Mouse (Mus musculus): ENCODE results near the gene Crhr1. TPM values are rescaled to one million over a fixed set of nuclear protein-coding genes. Genes with fewer than 3 reads are reported as not detected.

Crhr1 gene
- polyA plus RNA-seq, 1 experiment = 2.5 TPM

- WGBS = 77% methylated on average over 5 of the region's 5 CpGs
- no peak for DNase-seq (ENCODE audit: low read depth in 1 of 2, low spot score in 2 of 2)
- H3K27me3 ChIP-seq (ENCODE audit: control insufficient read depth, insufficient read depth, low read length) = peaks cover 3% of the 10 kb centered on the region; the same call in 1 of the 2 replicates
- no peaks in the 10 kb centered on the region for H3K36me3 ChIP-seq (ENCODE audit: control insufficient read depth, insufficient read depth, low read length)
- H3K4me1 ChIP-seq (ENCODE audit: control insufficient read depth, insufficient read depth, insufficient read length) = no peaks in the 10 kb centered on the region
- H3K4me3 ChIP-seq (ENCODE audit: extremely low read depth, insufficient read depth, insufficient read length) = no peak overlapping the region
- no peak overlapping the region for H3K27ac ChIP-seq (ENCODE audit: insufficient read depth, low read length)
- TF ChIP-seq POLR2A (IDR thresholded peaks at IDR 0.05; ENCODE audit: low read depth, low read length) = no peak
- no peak for TF ChIP-seq CTCF (IDR thresholded peaks at IDR 0.05; ENCODE audit: extremely low read depth, insufficient read depth, insufficient read length, insufficient replicate concordance)
Measured at GRCm38 (mm10) chr11:104161153-104161552, 28.5 kb downstream of the Crhr1 start.

- no peak overlapping the region for H3K4me3 ChIP-seq (ENCODE audit: extremely low read depth, insufficient read depth, insufficient read length)
- TF ChIP-seq POLR2A (IDR thresholded peaks at IDR 0.05; ENCODE audit: low read depth, low read length) (no peak), CTCF (IDR thresholded peaks at IDR 0.05; ENCODE audit: extremely low read depth, insufficient read depth, insufficient read length, insufficient replicate concordance) (no peak)
- H3K4me1 ChIP-seq (ENCODE audit: control insufficient read depth, insufficient read depth, insufficient read length) = no peaks in the 10 kb centered on the region
- no peaks in the 10 kb centered on the region for H3K27me3 ChIP-seq (ENCODE audit: control insufficient read depth, insufficient read depth, low read length)
- no peaks in the 10 kb centered on the region for H3K36me3 ChIP-seq (ENCODE audit: control insufficient read depth, insufficient read depth, low read length)
- 87% methylated on average over 10 of the region's 10 CpGs for WGBS
- no peak for DNase-seq (ENCODE audit: low read depth in 1 of 2, low spot score in 2 of 2)
- H3K27ac ChIP-seq (ENCODE audit: insufficient read depth, low read length) = no peak overlapping the region
Measured at GRCm38 (mm10) chr11:104164257-104164656, 31.6 kb downstream of the Crhr1 start.

- Histone ChIP-seq H3K27ac (ENCODE audit: insufficient read depth, low read length) (no peak overlapping the region), H3K4me1 (ENCODE audit: control insufficient read depth, insufficient read depth, insufficient read length) (no peaks in the 10 kb centered on the region), H3K4me3 (ENCODE audit: extremely low read depth, insufficient read depth, insufficient read length) (no peak overlapping the region), H3K27me3 (ENCODE audit: control insufficient read depth, insufficient read depth, low read length) (no peaks in the 10 kb centered on the region), H3K36me3 (ENCODE audit: control insufficient read depth, insufficient read depth, low read length) (no peaks in the 10 kb centered on the region)
- WGBS = 43% methylated on average over 12 of the region's 12 CpGs
- DNase-seq (ENCODE audit: low read depth in 1 of 2, low spot score in 2 of 2) = peak in 1 of 2 experiments; percentile 62
- TF ChIP-seq CTCF (IDR thresholded peaks at IDR 0.05; ENCODE audit: extremely low read depth, insufficient read depth, insufficient read length, insufficient replicate concordance) (peak; percentile 90; the same call in 1 of the 2 replicates), POLR2A (IDR thresholded peaks at IDR 0.05; ENCODE audit: low read depth, low read length) (no peak)
Measured at GRCm38 (mm10) chr11:104171281-104171781, 38.7 kb downstream of the Crhr1 start.

GRCm38 (mm10) chr11:104178893-104179292, 46.2 kb downstream of the Crhr1 start:
- Histone ChIP-seq H3K27me3 (ENCODE audit: control insufficient read depth, insufficient read depth, low read length) (no peaks in the 10 kb centered on the region), H3K4me3 (ENCODE audit: extremely low read depth, insufficient read depth, insufficient read length) (no peak overlapping the region), H3K4me1 (ENCODE audit: control insufficient read depth, insufficient read depth, insufficient read length) (no peaks in the 10 kb centered on the region), H3K36me3 (ENCODE audit: control insufficient read depth, insufficient read depth, low read length) (no peaks in the 10 kb centered on the region), H3K27ac (ENCODE audit: insufficient read depth, low read length) (no peak overlapping the region)
- TF ChIP-seq POLR2A (IDR thresholded peaks at IDR 0.05; ENCODE audit: low read depth, low read length) = no peak
- no peak for TF ChIP-seq CTCF (IDR thresholded peaks at IDR 0.05; ENCODE audit: extremely low read depth, insufficient read depth, insufficient read length, insufficient replicate concordance)
- DNase-seq (ENCODE audit: low read depth in 1 of 2, low spot score in 2 of 2) = no peak
- WGBS = 44% methylated on average over 7 of the region's 7 CpGs

- no peak for DNase-seq (ENCODE audit: low read depth in 1 of 2, low spot score in 2 of 2)
- Histone ChIP-seq H3K27me3 (ENCODE audit: control insufficient read depth, insufficient read depth, low read length) (no peaks in the 10 kb centered on the region), H3K4me3 (ENCODE audit: extremely low read depth, insufficient read depth, insufficient read length) (no peak overlapping the region), H3K27ac (ENCODE audit: insufficient read depth, low read length) (no peak overlapping the region), H3K4me1 (ENCODE audit: control insufficient read depth, insufficient read depth, insufficient read length) (no peaks in the 10 kb centered on the region), H3K36me3 (ENCODE audit: control insufficient read depth, insufficient read depth, low read length) (no peaks in the 10 kb centered on the region)
- TF ChIP-seq CTCF (IDR thresholded peaks at IDR 0.05; ENCODE audit: extremely low read depth, insufficient read depth, insufficient read length, insufficient replicate concordance) (no peak), POLR2A (IDR thresholded peaks at IDR 0.05; ENCODE audit: low read depth, low read length) (no peak)
- 77% methylated on average over 5 of the region's 5 CpGs for WGBS
Measured at GRCm38 (mm10) chr11:104179804-104180203, 47.1 kb downstream of the Crhr1 start.

- Histone ChIP-seq H3K27ac (ENCODE audit: insufficient read depth, low read length) (no peak overlapping the region), H3K4me1 (ENCODE audit: control insufficient read depth, insufficient read depth, insufficient read length) (no peaks in the 10 kb centered on the region), H3K4me3 (ENCODE audit: extremely low read depth, insufficient read depth, insufficient read length) (no peak overlapping the region), H3K36me3 (ENCODE audit: control insufficient read depth, insufficient read depth, low read length) (no peaks in the 10 kb centered on the region), H3K27me3 (ENCODE audit: control insufficient read depth, insufficient read depth, low read length) (no peaks in the 10 kb centered on the region)
- DNase-seq (ENCODE audit: low read depth in 1 of 2, low spot score in 2 of 2) = no peak
- WGBS = 61% methylated on average over 3 of the region's 3 CpGs
- TF ChIP-seq CTCF (IDR thresholded peaks at IDR 0.05; ENCODE audit: extremely low read depth, insufficient read depth, insufficient read length, insufficient replicate concordance) = no peak
- no peak for TF ChIP-seq POLR2A (IDR thresholded peaks at IDR 0.05; ENCODE audit: low read depth, low read length)
Measured at GRCm38 (mm10) chr11:104182141-104182540, 49.5 kb downstream of the Crhr1 start.

GRCm38 (mm10) chr11:104186135-104186836, 53.6 kb downstream of the Crhr1 start, which contains the start of gene Sppl2c:
Gene Sppl2c, plus strand, starts transcription at chr11:104186327.
- WGBS = 56% methylated on average over 13 of the region's 13 CpGs
- no peak within 1 kb of the TSS for H3K27ac ChIP-seq (ENCODE audit: insufficient read depth, low read length)
- no peak for DNase-seq (ENCODE audit: low read depth in 1 of 2, low spot score in 2 of 2)
- H3K4me3 ChIP-seq (ENCODE audit: extremely low read depth, insufficient read depth, insufficient read length) = no peak within 1 kb of the TSS
- H3K27me3 ChIP-seq (ENCODE audit: control insufficient read depth, insufficient read depth, low read length) = no peaks in the 10 kb centered on the region
- TF ChIP-seq CTCF (IDR thresholded peaks at IDR 0.05; ENCODE audit: extremely low read depth, insufficient read depth, insufficient read length, insufficient replicate concordance) (no peak), POLR2A (IDR thresholded peaks at IDR 0.05; ENCODE audit: low read depth, low read length) (no peak)
- no peaks in the 10 kb centered on the region for H3K4me1 ChIP-seq (ENCODE audit: control insufficient read depth, insufficient read depth, insufficient read length)
- no peaks in the 10 kb centered on the region for H3K36me3 ChIP-seq (ENCODE audit: control insufficient read depth, insufficient read depth, low read length)

Measured in spleen, adult 2 months (tissue).